Mouse (Mus musculus) liver, embryonic 14.5 days (tissue): ENCODE measurements around the gene Rnf20. TPM values are rescaled to one million over a fixed set of nuclear protein-coding genes. Genes with fewer than 3 reads are reported as not detected.

Experiments used
- ATAC-seq: fragments of 200-750 bp; cut with Nextera tagmentation; 2 replicates; pipeline ENCODE4 v1.8.0; 2017; ENCODE audit warnings: moderate number of reproducible peaks, mild to moderate bottlenecking, moderate library complexity; ENCODE audit not compliant: insufficient read depth
- DNase-seq, 3 experiments: peaks; one replicate each; pipeline ENCODE4 v3.0.0-alpha.2; 2012 to 2013; ENCODE audit warnings: low read depth in 3 of 3, low spot score in 3 of 3
- H3K27ac ChIP-seq: fragments of 300-500 bp; sonication (generic); 2 replicates; pipeline ENCODE4 v1.5.1; 2014; ENCODE audit warnings: moderate library complexity, mild to moderate bottlenecking, control low read depth, inconsistent platforms
- H3K27me3 ChIP-seq: fragments of 300-500 bp; sonication (generic); 2 replicates; pipeline ENCODE4 v1.6.1; 2014; ENCODE audit warnings: mild to moderate bottlenecking, low read length, moderate library complexity; ENCODE audit not compliant: control insufficient read depth, insufficient read depth
- H3K36me3 ChIP-seq: fragments of 300-500 bp; sonication (generic); replicated peaks from 2 replicates; pipeline ENCODE4 v1.6.1; 2014; ENCODE audit warnings: low read depth; ENCODE audit not compliant: control insufficient read depth, insufficient read depth
- H3K4me1 ChIP-seq, 2 experiments: fragments of 200-500 bp in 1 of 2; fragments of 300-500 bp in 1 of 2; sonication (generic) in 1 of 2; replicated peaks; 2 replicates each; pipeline ENCODE4 v1.6.1; 2012 to 2014; ENCODE audit warnings: antibody characterized with exemption in 1 of 2, inconsistent platforms in 1 of 2, low read length in 1 of 2; ENCODE audit not compliant: control insufficient read depth in 2 of 2, insufficient read depth in 2 of 2
- H3K4me2 ChIP-seq: fragments of 300-500 bp; sonication (generic); 2 replicates; pipeline ENCODE4 v1.6.1; 2014; ENCODE audit warnings: low read depth, mild to moderate bottlenecking, control low read depth, moderate library complexity
- H3K4me3 ChIP-seq, 2 experiments: fragments of 200-500 bp in 1 of 2; fragments of 300-500 bp in 1 of 2; sonication (generic) in 1 of 2; 2 replicates each; pipeline ENCODE4 v1.5.1; 2012 to 2014; ENCODE audit warnings: low read depth in 2 of 2, low read length in 2 of 2, mild to moderate bottlenecking in 2 of 2, control low read depth in 1 of 2, inconsistent platforms in 1 of 2, moderate library complexity in 1 of 2; ENCODE audit not compliant: insufficient read depth in 1 of 2
- H3K9ac ChIP-seq: fragments of 300-500 bp; sonication (generic); replicated peaks from 2 replicates; pipeline ENCODE4 v1.6.1; 2014; ENCODE audit warnings: mild to moderate bottlenecking, control low read depth, moderate library complexity
- H3K9me3 ChIP-seq: fragments of 300-500 bp; sonication (generic); 2 replicates; pipeline ENCODE4 v1.6.1; 2016; ENCODE audit warnings: low read length, mixed read lengths; ENCODE audit not compliant: control insufficient read depth
- CTCF ChIP-seq: IDR thresholded peaks from 2 replicates; pipeline ENCODE4 v1.5.1; 2016; ENCODE audit warnings: antibody characterized with exemption, low read depth, control low read depth
- EP300 ChIP-seq: IDR thresholded peaks from 2 replicates; pipeline ENCODE4 v1.6.1; 2016; ENCODE audit warnings: antibody characterized with exemption, low read depth
- WGBS: fragments of 180-500 bp; shearing (Covaris S2); extraction: QIAGEN DNeasy Blood & Tissue Kit; methylation state at CpG from one replicate; pipeline ENCODE4 v1.1.7; 2014; ENCODE audit not compliant: insufficient replicate concordance; 5-methylcytosine and 5-hydroxymethylcytosine counted together
- polyA plus RNA-seq, 2 experiments: library from polyadenylated mRNA; depleted of rRNA in 1 of 2; stranded (reverse) in 1 of 2; unstranded in 1 of 2; fragments of >200 nt; fragmentation: Nextera tagmentation in 1 of 2; extraction: Ambion mirVana in 1 of 2; gene quantifications; 2 replicates each; pipeline versions ENCODE4 v1.2.1 to v1.2.3; 2012 to 2014

The Rnf20 gene
- polyA plus RNA-seq, 2 experiments, result 14.5 to 15.7 TPM

GRCm38 (mm10) chr4:49664850-49665249 is 33.0 kb downstream of the Rnf20 start:
- H3K4me1 ChIP-seq, result no peaks in the 10 kb centered on the region
- no peak overlapping the region for H3K4me2 ChIP-seq
- ATAC-seq (no peak), DNase-seq (no peak)
- WGBS, result 75% methylated on average over 5 of the region's 5 CpGs
- no peaks in the 10 kb centered on the region for H3K27me3 ChIP-seq
- TF ChIP-seq CTCF (no peak), EP300 (no peak)
- no peaks in the 10 kb centered on the region; the same call in none of the 2 replicates for H3K36me3 ChIP-seq
- no peaks in the 10 kb centered on the region for H3K9me3 ChIP-seq
- no peak overlapping the region for H3K27ac ChIP-seq
- no peak overlapping the region for H3K4me3 ChIP-seq
- no peak overlapping the region for H3K9ac ChIP-seq

DNA sequence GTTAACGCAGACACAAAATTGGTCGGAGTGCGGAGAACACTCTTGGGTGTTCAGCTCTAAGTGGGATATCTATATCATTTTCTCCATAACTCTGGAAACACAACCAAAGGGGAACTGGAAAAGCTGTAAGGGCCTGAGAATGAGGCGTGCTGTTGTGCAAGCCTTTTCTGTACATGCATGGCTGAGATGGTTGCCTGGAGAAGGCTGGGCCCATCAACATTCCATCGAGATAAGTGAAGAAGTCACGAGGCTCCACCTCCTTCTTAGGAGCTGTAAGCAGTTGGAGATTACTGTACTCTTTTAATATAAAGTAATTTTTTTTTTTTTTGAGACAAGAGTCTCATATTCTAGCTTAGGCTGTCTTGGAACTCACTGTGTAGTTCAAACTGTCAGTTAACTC is 44.3 kb downstream of the Rnf20 start:
- Histone ChIP-seq H3K4me3 (no peak overlapping the region), H3K27ac (no peak overlapping the region), H3K9ac (no peak overlapping the region), H3K4me1 (no peaks in the 10 kb centered on the region), H3K9me3 (no peaks in the 10 kb centered on the region), H3K4me2 (no peak overlapping the region), H3K27me3 (no peaks in the 10 kb centered on the region), H3K36me3 (no peaks in the 10 kb centered on the region)
- no peak for DNase-seq
- TF ChIP-seq CTCF, result no peak
- no peak for TF ChIP-seq EP300
- WGBS, result 66% methylated on average over 6 of the region's 6 CpGs
- ATAC-seq, result no peak

DNA sequence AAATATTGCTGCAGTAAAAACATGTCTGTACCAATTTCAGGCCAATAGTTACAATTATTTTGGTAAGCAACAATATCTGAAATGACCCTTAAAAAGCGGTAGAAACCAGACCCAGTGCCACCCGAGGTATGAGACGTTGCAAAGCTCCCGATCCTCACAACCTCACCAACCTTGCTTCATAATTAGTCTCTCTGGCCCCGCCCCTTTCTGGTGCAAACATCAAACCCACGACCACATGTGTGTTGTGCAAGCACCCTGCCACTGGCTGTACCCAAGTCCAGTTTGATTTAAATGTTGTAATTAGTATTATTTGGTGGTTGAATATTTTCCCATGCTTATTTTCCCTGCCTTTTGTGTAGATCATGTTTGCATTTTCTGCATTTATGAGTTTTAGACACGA is 45.0 kb downstream of the Rnf20 start:
- ATAC-seq (no peak), DNase-seq (no peak)
- Histone ChIP-seq H3K4me2 (no peak overlapping the region), H3K9ac (no peak overlapping the region), H3K4me1 (no peaks in the 10 kb centered on the region), H3K27me3 (no peaks in the 10 kb centered on the region), H3K9me3 (no peaks in the 10 kb centered on the region), H3K36me3 (no peaks in the 10 kb centered on the region), H3K27ac (no peak overlapping the region), H3K4me3 (no peak overlapping the region)
- WGBS, result 44% methylated on average over 7 of the region's 7 CpGs
- TF ChIP-seq CTCF, result no peak
- no peak for TF ChIP-seq EP300

- TF ChIP-seq EP300 (no peak), CTCF (no peak)
- Histone ChIP-seq H3K27me3 (no peaks in the 10 kb centered on the region), H3K36me3 (no peaks in the 10 kb centered on the region), H3K9ac (no peak overlapping the region), H3K9me3 (no peaks in the 10 kb centered on the region), H3K4me1 (no peaks in the 10 kb centered on the region), H3K4me3 (no peak overlapping the region), H3K4me2 (no peak overlapping the region), H3K27ac (no peak overlapping the region)
- WGBS, result 72% methylated on average over 11 of the region's 11 CpGs
- DNase-seq (no peak), ATAC-seq (no peak)
Measured at GRCm38 (mm10) chr4:49680171-49680875, 48.5 kb downstream of the Rnf20 start.

- no peaks in the 10 kb centered on the region for H3K27me3 ChIP-seq
- no peak within 1 kb of the TSS for H3K4me3 ChIP-seq
- H3K36me3 ChIP-seq, result no peaks in the 10 kb centered on the region
- H3K27ac ChIP-seq, result no peak within 1 kb of the TSS
- H3K9me3 ChIP-seq, result no peaks in the 10 kb centered on the region
- no peak within 1 kb of the TSS for H3K9ac ChIP-seq
- TF ChIP-seq CTCF (no peak), EP300 (no peak)
- WGBS, result 64% methylated on average over 13 of the region's 13 CpGs
- ATAC-seq (no peak), DNase-seq (no peak)
- H3K4me1 ChIP-seq, result no peaks in the 10 kb centered on the region
- H3K4me2 ChIP-seq, result no peak within 1 kb of the TSS
Measured at GRCm38 (mm10) chr4:49681812-49682211, 50.0 kb downstream of the Rnf20 start, which contains the start of gene Ppp3r2. Gene Ppp3r2 (minus strand): TSS chr4:49682024.
